Mouse (Mus musculus) lung, adult 2 months (tissue): ENCODE data around the gene Grap2.

Experiments
- CTCF ChIP-seq: fragments of 200-500 bp; IDR thresholded peaks from 2 replicates; pipeline ENCODE4 v1.5.1; 2011; ENCODE audit warnings: mild to moderate bottlenecking, low read length, control low read depth; ENCODE audit not compliant: insufficient read depth
- POLR2A ChIP-seq: fragments of 200-500 bp; IDR thresholded peaks from 2 replicates; pipeline ENCODE4 v1.6.1; 2011; ENCODE audit warnings: low read depth, mild to moderate bottlenecking, control low read depth, low read length, borderline replicate concordance; ENCODE audit errors: extremely low read depth

DNA sequence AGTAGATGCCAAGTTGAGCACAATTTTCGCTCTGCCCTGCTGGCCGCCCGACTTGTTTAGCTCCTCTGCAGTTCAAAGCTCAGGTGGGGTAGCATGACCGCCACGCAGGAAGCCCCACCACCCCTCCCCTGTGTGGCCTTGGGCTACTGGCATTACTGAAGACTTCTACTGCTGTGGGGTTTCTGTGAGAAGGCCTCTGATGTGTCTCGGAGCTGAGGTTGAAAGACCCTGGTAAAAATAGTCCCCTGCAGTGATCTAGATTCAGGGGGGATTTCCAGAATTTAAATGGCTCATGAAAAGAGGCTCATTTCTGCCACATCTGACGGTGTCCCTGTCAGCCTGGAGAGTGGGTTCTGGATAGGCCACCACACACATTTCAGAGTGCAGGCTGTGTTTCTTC is 30.1 kb downstream of the Grap2 start:
- TF ChIP-seq CTCF (no peak), POLR2A (no peak)
